9 mouse cellular contexts compared by ENCODE assay signal in the genomic region with DNA sequence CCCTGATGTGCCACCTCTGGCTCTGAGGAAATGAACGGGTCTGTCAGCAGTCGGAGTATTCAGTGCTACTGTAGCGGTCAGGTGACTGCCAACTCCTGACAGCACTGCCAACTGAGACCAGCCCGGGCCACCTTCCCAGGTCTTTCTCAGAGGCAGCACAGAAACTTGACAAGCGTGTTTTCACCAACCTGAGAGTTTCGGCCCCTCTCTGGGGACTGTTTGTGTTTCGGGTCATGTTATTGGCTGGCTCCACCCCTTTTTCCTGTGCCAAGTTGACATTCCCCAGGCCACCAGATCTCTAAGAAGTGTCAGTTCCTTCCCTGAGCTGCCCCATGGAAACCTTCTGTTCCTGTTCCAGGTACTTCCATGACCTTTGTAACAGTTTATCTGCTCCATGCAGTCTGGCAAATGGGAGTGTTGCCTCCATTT. TPM values are rescaled to one million over a fixed set of nuclear protein-coding genes. Genes with fewer than 3 reads are reported as not detected.
DNase-seq lines count a peak whose midpoint lies in the region; ATAC-seq lines count a peak whose summit lies in the region.
"Had no signal": no experiment of that assay in that cellular context is flagged by ENCODE, and none has a peak within 500 bp of the region (broad histone marks: within the 10 kb centered on the region; RNA-seq: fewer than 3 reads in every experiment).

No protein-coding gene starts in this region.

- DNase-seq in gastrocnemius, adult 8-10 months (ENCODE audit: low spot score in 2 of 2), result peak; percentile 66 to 71
- no peak for DNase-seq in thymus, adult 18-20 months
- no peak for DNase-seq in right cerebral cortex, adult 18-20 months
- DNase-seq in B cell, adult 2 months, result no peak

- peak overlapping the region; percentile 5 for H3K4me2 ChIP-seq in intestine, embryonic 15.5 days (replicated peaks)
- H3K4me2 ChIP-seq in limb, embryonic 15.5 days, result no peak overlapping the region

- H3K9me3 ChIP-seq in intestine, embryonic 15.5 days, result no peaks in the 10 kb centered on the region
- no peaks in the 10 kb centered on the region for H3K9me3 ChIP-seq in limb, embryonic 15.5 days

- H3K27me3 ChIP-seq in intestine, embryonic 15.5 days (replicated peaks), result no peaks in the 10 kb centered on the region
- H3K27me3 ChIP-seq in limb, embryonic 15.5 days, result no peaks in the 10 kb centered on the region

- peak; percentile 84 for ATAC-seq in intestine, embryonic 15.5 days
- ATAC-seq in limb, embryonic 15.5 days (ENCODE audit: insufficient number of reproducible peaks, low FRiP score, low TSS enrichment, low read depth), result no peak
- ATAC-seq in frontal cortex, adult (ENCODE audit: low TSS enrichment), result no peak

- WGBS in intestine, embryonic 15.5 days, result 12% methylated on average over 7 of the region's 7 CpGs
- WGBS in limb, embryonic 15.5 days, result 11% methylated on average over 7 of the region's 7 CpGs

- peak overlapping the region; percentile 73 for H3K27ac ChIP-seq in brown adipose tissue, adult 24 weeks (replicated peaks; ENCODE audit: low read depth, low read length)
- peak overlapping the region; percentile 73 for H3K27ac ChIP-seq in intestine, embryonic 15.5 days
- H3K27ac ChIP-seq in limb, embryonic 15.5 days, result peak overlapping the region; percentile 60; the same call in 1 of the 2 replicates

- H3K9ac ChIP-seq in intestine, embryonic 15.5 days, result peak overlapping the region; percentile 22; the same call in 1 of the 2 replicates
- no peak overlapping the region for H3K9ac ChIP-seq in limb, embryonic 15.5 days

- H3K4me3 ChIP-seq in brown adipose tissue, adult 24 weeks (ENCODE audit: insufficient read depth, low read depth, low read length), result no peak overlapping the region
- no peak overlapping the region for H3K4me3 ChIP-seq in intestine, embryonic 15.5 days (replicated peaks)
- H3K4me3 ChIP-seq in limb, embryonic 15.5 days, result no peak overlapping the region
- H3K4me3 ChIP-seq: megakaryocyte, embryonic 14.5 days had no signal

- peaks cover 32% of the 10 kb centered on the region for H3K4me1 ChIP-seq in brown adipose tissue, adult 24 weeks (ENCODE audit: control insufficient read depth, insufficient read depth, insufficient read length, low read length)
- H3K4me1 ChIP-seq in intestine, embryonic 15.5 days (replicated peaks), result peaks cover 22% of the 10 kb centered on the region
- H3K4me1 ChIP-seq in limb, embryonic 15.5 days, result peaks cover 22% of the 10 kb centered on the region

- no peaks in the 10 kb centered on the region for H3K36me3 ChIP-seq in intestine, embryonic 15.5 days
- no peaks in the 10 kb centered on the region for H3K36me3 ChIP-seq in limb, embryonic 15.5 days

RNA-seq across cellular contexts. Expression of a gene that starts 25.8 kb away (rescaled TPM):
- 6.1 and 6.5 TPM in 2 replicates for polyA plus RNA-seq in brown adipose tissue, adult 24 weeks (2012; ENCODE audit: insufficient read depth, insufficient read length, missing spikeins)
- total RNA-seq in gastrocnemius, adult 8-10 months (2022), result 10 to 100 TPM; 13.0 to 18.3 (median 14.1) TPM
- 13.8 and 14.8 TPM in 2 replicates for polyA plus RNA-seq in intestine, embryonic 15.5 days (2015; fragmentation: Nextera tagmentation; extraction: Ambion mirVana)
- polyA plus RNA-seq in limb, embryonic 15.5 days (2015; fragmentation: Nextera tagmentation; extraction: Ambion mirVana), result 7.8 and 8.1 TPM in 2 replicates

RNA-seq across cellular contexts. Expression of a gene that starts 45.8 kb away (rescaled TPM):
- polyA plus RNA-seq in brown adipose tissue, adult 24 weeks (2012; ENCODE audit: insufficient read depth, insufficient read length, missing spikeins), result 8.4 and 8.6 TPM in 2 replicates
- total RNA-seq in gastrocnemius, adult 8-10 months (2022), result 1 to 10 TPM; 4.0 to 7.4 (median 6.1) TPM
- polyA plus RNA-seq in intestine, embryonic 15.5 days (2015; fragmentation: Nextera tagmentation; extraction: Ambion mirVana), result 40.1 and 41.2 TPM in 2 replicates
- 41.0 and 44.5 TPM in 2 replicates for polyA plus RNA-seq in limb, embryonic 15.5 days (2015; fragmentation: Nextera tagmentation; extraction: Ambion mirVana)

RNA-seq across cellular contexts. Expression of a gene that starts 46.1 kb away (rescaled TPM):
- polyA plus RNA-seq in brown adipose tissue, adult 24 weeks (2012; ENCODE audit: insufficient read depth, insufficient read length, missing spikeins), result 1.3 and 2.1 TPM in 2 replicates
- 1 to 10 TPM; 2.8 to 3.8 (median 2.9) TPM for total RNA-seq in gastrocnemius, adult 8-10 months (2022)
- 5.7 and 5.9 TPM in 2 replicates for polyA plus RNA-seq in intestine, embryonic 15.5 days (2015; fragmentation: Nextera tagmentation; extraction: Ambion mirVana)
- 8.7 and 9.0 TPM in 2 replicates for polyA plus RNA-seq in limb, embryonic 15.5 days (2015; fragmentation: Nextera tagmentation; extraction: Ambion mirVana)

RNA-seq across cellular contexts. Expression of a gene that starts 56.8 kb away (rescaled TPM):
- 17.2 and 22.0 TPM in 2 replicates for polyA plus RNA-seq in brown adipose tissue, adult 24 weeks (2012; ENCODE audit: insufficient read depth, insufficient read length, missing spikeins)
- 1 to 10 TPM; 3.6 to 6.4 (median 5.3) TPM for total RNA-seq in gastrocnemius, adult 8-10 months (2022)
- polyA plus RNA-seq in intestine, embryonic 15.5 days (2015; fragmentation: Nextera tagmentation; extraction: Ambion mirVana), result 114 and 123 TPM in 2 replicates
- 122 and 128 TPM in 2 replicates for polyA plus RNA-seq in limb, embryonic 15.5 days (2015; fragmentation: Nextera tagmentation; extraction: Ambion mirVana)

Comparison
In these comparisons a context has a peak if more than half of its experiments do, and no peak if none do; other contexts are left out.
1. DNase-seq: peak in gastrocnemius, adult 8-10 months (2 of 2); none in thymus, adult 18-20 months (0 of 2), right cerebral cortex, adult 18-20 months (single experiment) and B cell, adult 2 months (0 of 2).
2. Peak in every context shown above with its lines, with median percentiles within 50 percentile points of each other: H3K27ac ChIP-seq.